Mouse (Mus musculus) E14TG2a.4 (cell line): ENCODE measurements around the gene Acad11.

Experiments
- CTCF ChIP-seq: conservative IDR thresholded peaks from 2 replicates; pipeline ENCODE4 v1.5.1; 2014; ENCODE audit warnings: low read length
- POU5F1 ChIP-seq: IDR thresholded peaks from 2 replicates; pipeline ENCODE4 v1.6.1; 2014; ENCODE audit warnings: low read length, borderline replicate concordance

- TF ChIP-seq CTCF (no peak), POU5F1 (no peak)
Measured at GRCm38 (mm10) chr9:104101458-104101857, 38.3 kb downstream of the Acad11 start.
